Mouse (Mus musculus) stomach, embryonic 14.5 days (tissue): ENCODE results near the gene Gm21988. TPM values are rescaled to one million over a fixed set of nuclear protein-coding genes. Genes with fewer than 3 reads are reported as not detected.

ENCODE experiments used
- ATAC-seq: fragments of 200-750 bp; cut with Nextera tagmentation; 2 replicates; pipeline ENCODE4 v1.8.0; 2017; ENCODE audit warnings: low read depth, moderate TSS enrichment; ENCODE audit not compliant: insufficient number of reproducible peaks, insufficient read depth, low FRiP score
- H3K27ac ChIP-seq: fragments of 300-500 bp; sonication (generic); 2 replicates; pipeline ENCODE4 v1.5.1; 2014; ENCODE audit warnings: mild to moderate bottlenecking, low read length, moderate library complexity, mixed read lengths
- H3K27me3 ChIP-seq: fragments of 300-500 bp; sonication (generic); 2 replicates; pipeline ENCODE4 v1.6.1; 2014; ENCODE audit warnings: low read length, control low read depth, mixed read lengths; ENCODE audit not compliant: control insufficient read depth, insufficient read depth
- H3K36me3 ChIP-seq: fragments of 300-500 bp; sonication (generic); 2 replicates; pipeline ENCODE4 v1.6.1; 2014; ENCODE audit warnings: mild to moderate bottlenecking, control low read depth, low read length, moderate library complexity, mixed read lengths; ENCODE audit not compliant: control insufficient read depth, insufficient read depth
- H3K4me1 ChIP-seq: fragments of 300-500 bp; sonication (generic); 2 replicates; pipeline ENCODE4 v1.6.1; 2014; ENCODE audit warnings: low read length, control low read depth, mixed read lengths; ENCODE audit not compliant: control insufficient read depth, insufficient read depth
- H3K4me2 ChIP-seq: fragments of 300-500 bp; sonication (generic); replicated peaks from 2 replicates; pipeline ENCODE4 v1.6.1; 2014; ENCODE audit warnings: low read depth, low read length, control low read depth
- H3K4me3 ChIP-seq: fragments of 300-500 bp; sonication (generic); 2 replicates; pipeline ENCODE4 v1.5.1; 2014; ENCODE audit warnings: low read depth, low read length, control low read depth
- H3K9ac ChIP-seq: fragments of 300-500 bp; sonication (generic); replicated peaks from 2 replicates; pipeline ENCODE4 v1.6.1; 2014; ENCODE audit warnings: low read depth, mild to moderate bottlenecking, control low read depth, low read length, moderate library complexity, mixed read lengths
- H3K9me3 ChIP-seq: fragments of 300-500 bp; sonication (generic); 2 replicates; pipeline ENCODE4 v1.6.1; 2016; ENCODE audit warnings: low read depth, low read length, control low read depth; ENCODE audit not compliant: control insufficient read depth
- WGBS: fragments of 180-500 bp; shearing (Covaris S2); extraction: QIAGEN DNeasy Blood & Tissue Kit; methylation state at CpG from one replicate; pipeline ENCODE4 v1.1.7; 2014; 5-methylcytosine and 5-hydroxymethylcytosine counted together
- polyA plus RNA-seq: library from polyadenylated mRNA; unstranded; fragments of >200 nt; fragmentation: Nextera tagmentation; extraction: Ambion mirVana; gene quantifications from 2 replicates; pipeline ENCODE4 v1.2.1, GENCODE M21; 2014

The Gm21988 gene
- polyA plus RNA-seq, 1 experiment from 2014 or later, result 13.3 TPM

DNA sequence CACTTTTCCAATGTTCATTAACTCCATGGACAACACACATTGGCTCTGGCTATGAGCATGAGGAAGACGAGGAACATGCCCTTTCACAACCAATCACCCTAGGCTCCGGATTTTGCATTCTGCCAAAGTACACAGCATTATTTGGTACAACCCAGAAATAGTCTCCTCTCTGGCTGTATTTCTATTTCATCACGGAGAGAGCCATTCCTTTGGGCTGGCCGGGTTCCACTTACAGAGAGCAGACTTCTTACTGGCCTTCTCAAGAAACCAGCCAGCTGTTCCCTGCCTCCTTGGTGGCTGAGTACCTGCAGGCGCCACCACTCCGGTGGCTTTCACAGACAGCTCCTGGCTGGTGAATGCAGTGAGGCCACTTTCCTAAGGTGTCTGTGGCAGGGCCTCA is 27.2 kb downstream of the Gm21988 start, which contains the start of gene Slc16a11:
Slc16a11 (plus strand) TSS at position 330 of the 400 bp plus-strand sequence.
- peaks cover 5% of the 10 kb centered on the region; the same call in 1 of the 2 replicates for H3K4me1 ChIP-seq
- ATAC-seq, result no peak
- H3K27me3 ChIP-seq, result peaks cover 22% of the 10 kb centered on the region
- peak within 1 kb of the TSS; percentile 48 for H3K4me2 ChIP-seq
- H3K4me3 ChIP-seq, result peak within 1 kb of the TSS; percentile 25
- no peak within 1 kb of the TSS for H3K27ac ChIP-seq
- no peak within 1 kb of the TSS for H3K9ac ChIP-seq
- no peaks in the 10 kb centered on the region; the same call in 1 of the 2 replicates for H3K36me3 ChIP-seq
- WGBS, result 57% methylated on average over 6 of the region's 6 CpGs
- no peaks in the 10 kb centered on the region for H3K9me3 ChIP-seq

GRCm38 (mm10) chr11:70211972-70212371 is 27.7 kb downstream of the Gm21988 start:
- no peaks in the 10 kb centered on the region for H3K9me3 ChIP-seq
- no peak overlapping the region for H3K4me3 ChIP-seq
- peaks cover 22% of the 10 kb centered on the region for H3K27me3 ChIP-seq
- no peak overlapping the region for H3K4me2 ChIP-seq
- H3K27ac ChIP-seq, result no peak overlapping the region
- no peak overlapping the region for H3K9ac ChIP-seq
- no peak for ATAC-seq
- 84% methylated on average over 6 of the region's 6 CpGs for WGBS
- H3K4me1 ChIP-seq, result peaks cover 5% of the 10 kb centered on the region; the same call in 1 of the 2 replicates
- H3K36me3 ChIP-seq, result no peaks in the 10 kb centered on the region

DNA sequence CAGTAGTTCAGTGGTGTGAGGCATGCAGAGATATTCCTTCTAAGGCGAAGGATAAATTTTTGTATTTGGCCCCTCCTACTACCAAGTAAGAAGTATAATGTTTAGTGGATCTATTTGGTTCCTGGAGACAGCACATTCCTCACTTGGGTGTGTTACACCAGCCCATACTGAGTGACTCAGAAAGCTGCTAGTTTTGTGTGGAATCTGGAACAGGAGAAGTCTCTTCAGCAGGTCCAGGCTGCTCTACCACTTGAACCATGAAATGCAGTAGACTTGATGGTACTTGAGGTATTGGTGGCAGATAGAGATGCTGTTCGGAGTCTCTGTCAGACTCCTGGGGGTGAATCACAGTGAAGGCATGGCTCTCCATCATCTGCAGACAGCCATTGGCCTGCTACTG is 28.9 kb downstream of the Gm21988 start:
- Histone ChIP-seq H3K4me1 (peaks cover 5% of the 10 kb centered on the region; the same call in 1 of the 2 replicates), H3K9me3 (no peaks in the 10 kb centered on the region), H3K4me2 (no peak overlapping the region), H3K36me3 (no peaks in the 10 kb centered on the region), H3K27ac (no peak overlapping the region), H3K9ac (no peak overlapping the region), H3K27me3 (peaks cover 17% of the 10 kb centered on the region), H3K4me3 (no peak overlapping the region)
- no peak for ATAC-seq
- WGBS, result 84% methylated on average over 2 of the region's 2 CpGs

- Histone ChIP-seq H3K4me1 (no peaks in the 10 kb centered on the region), H3K9me3 (no peaks in the 10 kb centered on the region), H3K4me2 (no peak overlapping the region), H3K9ac (no peak overlapping the region), H3K4me3 (no peak overlapping the region), H3K27me3 (0 out of 2 replicates have a peak, but pooled peaks cover 5% of the 10 kb centered on the region), H3K27ac (no peak overlapping the region), H3K36me3 (no peaks in the 10 kb centered on the region)
- WGBS, result 70% methylated on average over 5 of the region's 5 CpGs
- no peak for ATAC-seq
Observed at GRCm38 (mm10) chr11:70208778-70209388, 30.7 kb downstream of the Gm21988 start.

DNA sequence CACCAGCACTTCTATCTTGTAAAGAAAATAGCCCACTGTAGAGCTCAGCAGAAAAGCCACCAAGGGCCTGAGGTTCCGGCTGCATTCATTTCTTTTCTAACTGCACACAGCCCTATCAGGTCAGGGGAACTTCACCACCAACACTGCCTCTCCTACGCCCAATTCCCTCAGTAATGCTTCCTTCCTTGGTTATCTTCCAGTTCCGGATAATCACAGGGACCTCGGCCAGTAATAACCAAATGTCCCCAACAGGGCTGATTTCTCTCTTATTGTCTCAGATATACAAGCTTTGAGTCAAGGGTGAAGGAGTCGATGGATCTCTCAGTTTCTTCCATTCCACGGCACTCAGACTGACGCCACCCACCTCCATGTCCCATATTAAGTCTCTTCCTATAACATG is 32.3 kb downstream of the Gm21988 start:
- no peak overlapping the region for H3K9ac ChIP-seq
- WGBS, result 75% methylated on average over 7 of the region's 7 CpGs
- no peak for ATAC-seq
- H3K27me3 ChIP-seq, result no peaks in the 10 kb centered on the region
- no peak overlapping the region for H3K4me2 ChIP-seq
- H3K4me3 ChIP-seq, result no peak overlapping the region
- no peaks in the 10 kb centered on the region for H3K4me1 ChIP-seq
- H3K27ac ChIP-seq, result no peak overlapping the region
- H3K36me3 ChIP-seq, result no peaks in the 10 kb centered on the region
- H3K9me3 ChIP-seq, result no peaks in the 10 kb centered on the region

DNA sequence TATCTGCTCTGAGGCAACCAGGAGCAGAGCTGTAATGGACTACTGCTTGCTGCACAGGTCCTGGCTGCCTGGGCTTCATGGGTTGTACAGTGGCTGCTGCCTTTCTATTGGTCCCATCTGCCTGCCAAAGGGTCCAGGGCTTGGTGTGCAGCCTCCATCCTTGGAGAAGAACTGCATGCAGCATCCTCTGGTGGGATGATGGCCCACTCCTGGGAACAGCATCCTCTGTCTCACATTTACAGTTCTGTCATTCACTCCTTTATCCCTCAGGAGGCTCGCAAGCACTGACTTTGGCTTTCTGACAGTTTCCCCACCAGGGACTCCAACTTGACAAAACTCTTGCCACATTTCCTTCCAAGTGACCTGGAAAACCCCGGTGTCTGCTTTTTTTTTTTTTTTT is 32.8 kb downstream of the Gm21988 start:
- Histone ChIP-seq H3K9ac (no peak overlapping the region), H3K27ac (no peak overlapping the region), H3K27me3 (no peaks in the 10 kb centered on the region), H3K4me3 (no peak overlapping the region), H3K9me3 (no peaks in the 10 kb centered on the region), H3K4me1 (no peaks in the 10 kb centered on the region), H3K4me2 (no peak overlapping the region), H3K36me3 (no peaks in the 10 kb centered on the region)
- ATAC-seq, result no peak
- WGBS, result 73% methylated on average over 2 of the region's 2 CpGs

DNA sequence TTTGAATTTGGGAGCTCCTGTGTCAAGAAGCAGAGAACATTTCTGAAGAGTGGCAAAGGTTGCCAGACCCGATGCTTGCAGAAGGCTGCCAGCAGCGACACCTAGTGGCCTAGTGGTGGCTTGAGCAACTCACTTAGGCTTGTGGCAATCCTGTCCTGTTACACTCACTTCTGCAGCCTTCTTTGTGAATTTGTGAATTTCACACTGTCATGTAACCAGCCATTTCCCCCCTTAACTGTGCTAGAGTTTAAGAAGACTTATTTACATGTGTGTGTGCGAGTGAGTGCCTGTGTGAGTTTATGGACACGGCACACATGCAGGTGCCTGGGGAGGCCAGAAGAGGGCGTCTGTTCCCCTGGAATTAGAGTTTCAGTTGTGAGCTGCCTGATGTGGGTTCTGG is 37.9 kb downstream of the Gm21988 start:
- H3K4me1 ChIP-seq, result no peaks in the 10 kb centered on the region
- no peak overlapping the region for H3K9ac ChIP-seq
- no peak overlapping the region for H3K27ac ChIP-seq
- peak; percentile 42; the same call in 1 of the 2 replicates for ATAC-seq
- H3K4me2 ChIP-seq, result no peak overlapping the region
- H3K4me3 ChIP-seq, result no peak overlapping the region
- no peaks in the 10 kb centered on the region for H3K27me3 ChIP-seq
- no peaks in the 10 kb centered on the region for H3K9me3 ChIP-seq
- WGBS, result 33% methylated on average over 5 of the region's 5 CpGs
- H3K36me3 ChIP-seq, result no peaks in the 10 kb centered on the region

- Histone ChIP-seq H3K27me3 (no peaks in the 10 kb centered on the region), H3K27ac (no peak overlapping the region), H3K4me1 (no peaks in the 10 kb centered on the region), H3K4me3 (no peak overlapping the region), H3K36me3 (no peaks in the 10 kb centered on the region), H3K9me3 (no peaks in the 10 kb centered on the region), H3K4me2 (no peak overlapping the region), H3K9ac (no peak overlapping the region)
- WGBS, result 83% methylated on average over 5 of the region's 5 CpGs
- ATAC-seq, result no peak
Observed at GRCm38 (mm10) chr11:70200036-70200608, 39.5 kb downstream of the Gm21988 start.
